Mouse (Mus musculus): ENCODE results near the gene Nutf2.

Nutf2 gene

DNA sequence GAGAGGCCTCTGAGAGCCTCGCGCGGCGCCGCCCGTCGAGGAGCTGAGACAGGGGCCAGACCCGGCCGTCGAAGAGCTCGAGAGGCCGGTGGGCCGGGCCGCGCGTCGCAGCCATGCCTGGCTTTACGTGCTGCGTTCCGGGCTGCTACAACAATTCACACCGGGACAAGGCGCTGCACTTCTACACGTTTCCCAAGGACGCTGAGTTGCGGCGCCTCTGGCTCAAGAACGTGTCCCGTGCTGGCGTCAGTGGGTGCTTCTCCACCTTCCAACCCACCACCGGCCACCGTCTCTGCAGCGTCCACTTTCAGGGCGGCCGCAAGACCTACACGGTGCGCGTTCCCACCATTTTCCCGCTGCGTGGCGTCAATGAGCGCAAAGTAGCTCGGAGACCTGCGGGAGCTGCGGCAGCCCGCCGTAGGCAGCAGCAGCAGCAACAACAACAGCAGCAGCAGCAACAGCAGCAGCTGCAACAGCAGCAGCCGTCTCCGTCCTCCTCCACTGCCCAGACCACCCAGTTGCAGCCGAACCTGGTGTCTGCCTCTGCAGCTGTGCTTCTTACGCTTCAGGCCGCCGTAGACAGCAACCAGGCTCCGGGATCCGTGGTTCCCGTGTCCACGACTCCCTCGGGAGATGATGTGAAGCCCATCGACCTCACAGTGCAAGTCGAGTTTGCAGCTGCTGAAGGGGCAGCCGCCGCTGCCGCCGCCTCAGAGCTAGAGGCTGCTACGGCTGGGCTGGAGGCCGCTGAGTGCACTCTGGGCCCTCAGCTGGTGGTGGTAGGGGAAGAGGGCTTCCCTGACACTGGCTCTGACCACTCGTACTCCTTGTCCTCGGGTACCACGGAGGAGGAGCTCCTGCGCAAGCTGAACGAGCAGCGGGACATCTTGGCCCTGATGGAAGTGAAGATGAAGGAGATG is 4.9 kb upstream of the Nutf2 start:
- DNase-seq (ENCODE audit: low spot score), result no peak

DNA sequence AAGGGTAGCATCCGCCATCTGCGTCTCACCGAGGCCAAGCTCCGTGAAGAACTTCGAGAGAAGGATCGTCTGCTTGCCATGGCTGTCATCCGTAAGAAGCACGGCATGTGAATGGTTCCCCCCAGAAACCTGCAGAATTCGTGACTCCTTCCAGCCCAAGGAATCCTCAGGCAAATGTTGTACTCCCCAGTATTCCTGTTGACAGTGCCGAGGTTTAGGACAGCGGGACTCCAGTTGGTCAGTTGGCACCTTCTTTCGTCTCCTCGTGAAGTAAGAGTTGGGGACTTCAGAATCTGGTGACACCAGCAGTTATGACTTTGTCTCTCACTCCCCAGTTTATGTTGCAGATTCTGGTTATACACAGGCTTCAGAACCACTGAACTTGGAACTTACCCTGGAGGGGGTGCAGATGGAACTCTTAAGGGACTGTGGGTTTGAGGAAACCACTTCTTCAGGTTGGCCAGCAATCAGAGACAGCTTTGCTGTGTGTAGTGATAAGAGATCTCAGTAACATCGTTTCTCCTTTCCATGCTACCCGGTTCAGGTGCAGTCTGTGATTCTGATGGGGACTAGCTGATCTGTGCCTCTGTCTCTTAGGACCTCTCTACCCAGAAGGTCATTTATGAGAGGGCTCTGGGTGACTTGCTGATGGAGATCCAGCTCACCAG is 4.1 kb upstream of the Nutf2 start:
- no peak for DNase-seq (ENCODE audit: low spot score)

- DNase-seq (ENCODE audit: low spot score), result no peak
Observed at GRCm38 (mm10) chr8:105858495-105858894, 1.9 kb upstream of the Nutf2 start.

DNA sequence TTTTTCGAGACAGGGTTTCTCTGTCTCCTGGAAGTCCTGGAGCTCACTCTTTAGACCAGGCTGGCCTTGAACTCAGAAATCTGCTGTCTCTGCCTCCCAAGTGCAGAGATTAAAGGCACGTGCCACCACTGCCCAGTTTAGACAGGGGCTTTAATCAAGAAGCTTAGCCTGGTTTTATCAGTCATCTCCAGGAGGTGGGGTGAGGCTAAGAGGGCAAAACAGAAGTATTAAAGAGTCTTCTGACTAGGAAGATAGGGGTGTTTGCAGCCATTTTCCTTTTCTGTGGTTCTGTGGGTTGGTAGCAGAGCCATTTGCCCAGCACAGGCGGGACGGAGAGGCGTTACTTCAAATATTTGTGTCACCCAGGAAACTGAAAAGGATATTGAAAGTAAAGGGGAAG is 1.1 kb upstream of the Nutf2 start:
- no peak for DNase-seq (ENCODE audit: low spot score)

DNA sequence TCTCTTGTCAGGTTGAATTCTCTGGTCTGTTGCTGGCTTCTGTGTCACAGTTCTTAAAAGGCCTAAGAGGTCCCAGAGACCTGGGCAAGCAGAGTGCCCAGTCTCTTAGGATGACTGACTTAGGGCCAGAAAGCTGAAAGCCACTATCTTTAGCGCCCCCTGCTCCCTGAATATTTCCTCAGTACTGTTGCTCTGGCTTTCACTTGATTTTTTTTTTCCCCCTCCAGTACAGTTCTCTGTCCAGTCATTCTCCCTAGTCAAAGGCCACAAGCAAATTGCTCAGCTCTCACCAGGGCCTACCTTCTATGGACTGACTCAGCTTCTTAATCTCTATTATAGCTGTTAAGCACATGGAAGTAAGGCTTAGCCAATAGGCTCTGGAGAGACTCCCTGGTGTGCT is 1.6 kb downstream of the Nutf2 start:
- DNase-seq (ENCODE audit: low spot score), result no peak

- DNase-seq (ENCODE audit: low spot score), result no peak
Observed at GRCm38 (mm10) chr8:105866364-105867029, 6.1 kb downstream of the Nutf2 start.

- DNase-seq (ENCODE audit: low spot score), result no peak
Observed at GRCm38 (mm10) chr8:105874301-105874700, 13.9 kb downstream of the Nutf2 start.

DNA sequence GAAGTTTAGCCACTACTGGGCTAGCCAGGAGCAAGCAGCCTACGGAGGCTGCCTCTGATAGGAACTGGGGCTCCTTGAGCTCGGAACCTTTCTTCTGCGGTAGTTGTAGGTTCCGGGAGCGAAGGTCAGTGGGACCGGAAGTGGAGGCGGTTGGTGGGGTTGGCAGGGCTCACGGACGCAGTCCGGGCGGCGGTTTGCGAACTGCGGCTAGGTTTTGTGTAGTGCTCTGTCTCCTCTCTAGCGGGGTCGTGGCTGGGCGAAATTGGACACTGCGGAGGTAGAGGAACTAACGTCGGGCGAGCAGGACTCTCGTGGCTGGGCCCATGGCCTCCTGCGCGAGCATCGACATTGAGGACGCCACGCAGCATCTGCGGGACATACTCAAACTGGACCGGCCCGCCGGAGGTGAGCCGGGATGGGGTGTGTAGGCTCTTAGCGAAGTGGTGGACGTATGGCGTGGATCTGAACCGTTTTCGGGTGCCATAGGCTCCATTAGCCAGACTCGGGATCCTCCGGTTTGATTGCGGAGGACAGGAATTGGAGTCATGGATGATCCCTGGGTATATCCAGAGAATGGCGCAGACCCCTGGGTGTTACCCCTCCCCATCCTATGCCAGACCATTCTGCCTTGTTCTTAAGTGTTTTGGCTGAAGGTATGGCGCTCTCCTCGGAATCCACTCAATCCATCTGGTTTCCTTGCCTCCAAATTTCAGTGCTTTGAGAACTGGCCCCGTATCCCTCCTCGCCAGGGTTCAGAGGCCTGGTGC is 20.6 kb downstream of the Nutf2 start, which contains the start of gene Edc4:
Edc4 (plus strand) TSS at position 128 of the 767 bp plus-strand sequence.
- peak; percentile 90 for DNase-seq (ENCODE audit: low spot score)

DNA sequence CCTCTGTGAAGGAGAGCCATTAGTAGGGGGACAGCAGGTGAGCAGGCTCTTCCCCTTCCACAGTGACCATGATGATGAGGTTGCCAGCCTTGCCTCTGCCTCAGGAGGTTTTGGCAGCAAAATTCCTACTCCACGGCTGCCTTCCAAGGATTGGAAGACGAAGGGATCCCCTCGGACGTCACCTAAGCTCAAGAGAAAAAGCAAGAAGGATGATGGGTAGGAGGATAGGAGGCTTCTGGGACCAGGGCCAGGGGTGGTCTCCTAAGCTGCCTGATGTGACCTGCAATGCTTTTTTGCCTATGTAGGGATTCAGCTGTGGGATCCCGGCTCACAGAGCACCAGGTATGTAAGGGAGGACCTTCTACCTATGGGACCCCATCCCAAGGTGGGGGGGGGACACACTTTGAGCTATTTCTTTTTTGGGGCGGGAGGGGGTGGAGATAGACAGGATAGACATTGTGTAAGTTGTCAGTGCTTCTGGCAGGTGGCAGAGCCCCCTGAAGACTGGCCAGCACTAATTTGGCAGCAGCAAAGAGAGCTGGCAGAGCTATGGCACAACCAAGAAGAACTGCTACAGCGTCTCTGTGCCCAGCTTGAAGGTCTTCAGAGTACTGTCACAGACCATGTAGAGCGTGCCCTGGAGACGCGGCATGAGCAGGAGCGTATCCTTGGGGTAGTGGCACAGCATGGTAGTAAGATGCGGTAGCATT is 29.5 kb downstream of the Nutf2 start:
- DNase-seq (ENCODE audit: low spot score), result no peak

GRCm38 (mm10) chr8:105890870-105891269 is 30.5 kb downstream of the Nutf2 start:
- no peak for DNase-seq (ENCODE audit: low spot score)

GRCm38 (mm10) chr8:105892432-105892831 is 32.1 kb downstream of the Nutf2 start:
- no peak for DNase-seq (ENCODE audit: low spot score)

DNA sequence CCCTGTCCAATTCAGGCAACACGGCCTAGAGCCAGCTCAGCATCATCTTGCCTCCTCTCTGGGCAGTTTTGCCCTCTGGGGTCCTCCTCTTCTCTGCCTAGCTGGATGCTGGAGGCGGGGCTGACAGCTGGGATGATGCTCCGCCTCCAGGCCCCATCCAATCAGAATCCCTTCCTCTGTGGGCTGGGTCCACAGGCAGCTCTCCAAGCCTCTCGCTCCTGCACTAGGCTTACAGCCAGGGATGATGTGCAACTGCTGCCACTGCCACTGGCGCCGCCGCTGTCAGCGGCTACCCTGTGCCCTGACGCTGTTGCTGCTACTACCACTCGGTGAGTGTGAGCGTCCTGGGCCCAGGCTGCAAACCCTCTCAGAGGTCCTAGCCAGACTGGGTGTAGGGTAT is 33.0 kb downstream of the Nutf2 start, which contains the start of gene Nrn1l:
Nrn1l (plus strand) TSS at position 229 of the 400 bp plus-strand sequence.
- peak; percentile 51 for DNase-seq (ENCODE audit: low spot score)

GRCm38 (mm10) chr8:105897801-105898480 is 37.6 kb downstream of the Nutf2 start:
- no peak for DNase-seq (ENCODE audit: low spot score)

- DNase-seq (ENCODE audit: low spot score), result peak; percentile 91
Observed at GRCm38 (mm10) chr8:105900180-105900940, 40.0 kb downstream of the Nutf2 start, which contains the start of gene Pskh1. Gene Pskh1, plus strand, starts transcription at chr8:105900441.

DNA sequence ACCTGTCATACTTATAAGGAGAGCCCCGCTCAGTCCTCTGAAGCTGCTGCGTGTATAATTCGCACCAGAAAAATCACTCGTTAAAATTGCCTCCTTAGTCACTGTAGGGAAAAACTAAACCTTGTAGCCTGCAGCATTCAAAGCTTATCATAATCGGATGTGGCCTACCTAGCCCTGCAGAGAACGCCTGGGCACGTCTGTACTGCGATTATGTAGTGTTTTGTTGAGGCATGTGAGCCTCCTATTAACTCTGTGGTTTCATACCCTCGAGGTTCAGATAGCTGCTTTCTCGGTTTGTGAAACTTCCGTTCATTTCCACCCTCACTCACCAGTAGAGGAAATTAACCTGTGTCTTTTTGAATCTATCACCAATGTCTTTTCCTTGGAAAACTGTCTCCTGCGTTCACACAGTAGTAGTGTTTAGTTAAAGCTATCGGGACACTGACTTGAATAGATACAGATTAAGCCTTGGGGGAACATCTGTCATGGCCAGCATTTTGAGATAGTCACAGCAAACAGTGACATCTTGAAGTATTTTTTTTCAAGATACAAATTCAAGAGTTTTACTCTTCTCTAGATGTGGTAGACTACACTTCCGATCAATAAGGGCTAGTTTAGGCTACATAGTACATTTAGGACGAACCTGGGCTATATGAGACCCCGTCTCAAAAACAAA is 40.7 kb downstream of the Nutf2 start:
- DNase-seq (ENCODE audit: low spot score), result no peak

DNA sequence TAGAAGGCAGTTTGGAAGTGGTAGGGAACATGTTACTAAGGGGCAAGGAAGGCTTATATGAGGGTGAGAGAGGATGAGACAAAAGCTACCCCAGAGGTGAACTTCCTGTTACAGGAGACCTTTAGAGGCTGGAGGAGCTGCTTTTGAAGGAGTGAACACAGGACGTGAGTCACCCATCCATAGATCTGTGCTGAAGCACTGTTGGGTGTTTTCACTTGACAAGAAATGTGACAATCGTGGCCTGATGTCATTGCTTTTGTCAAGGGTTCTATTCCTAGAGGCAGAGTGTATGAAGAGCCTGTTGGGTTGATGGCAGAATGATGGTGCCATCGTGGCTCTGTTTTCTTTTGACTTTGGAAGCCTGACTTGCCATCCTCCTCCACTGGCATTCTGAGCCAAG is 59.0 kb downstream of the Nutf2 start:
- no peak for DNase-seq (ENCODE audit: low spot score)

- no peak for DNase-seq (ENCODE audit: low spot score)
Observed at GRCm38 (mm10) chr8:105925123-105925522, 64.7 kb downstream of the Nutf2 start.

Data from ovary, postnatal 14 days (tissue).